Mouse (Mus musculus) embryonic facial prominence, embryonic 14.5 days (tissue): ENCODE results near the gene Mgat4b. TPM values are rescaled to one million over a fixed set of nuclear protein-coding genes. Genes with fewer than 3 reads are reported as not detected.

Experiments
- ATAC-seq: fragments of 200-750 bp; cut with Nextera tagmentation; 2 replicates; pipeline ENCODE4 v1.8.0; 2017; ENCODE audit warnings: low read depth, moderate number of reproducible peaks, moderate TSS enrichment
- DNase-seq: peaks from one replicate; pipeline ENCODE4 v3.0.0-alpha.2; 2015; ENCODE audit warnings: low spot score
- H3K27ac ChIP-seq: fragments of 300-500 bp; sonication (generic); replicated peaks from 2 replicates; pipeline ENCODE4 v1.5.1; 2014; ENCODE audit warnings: low read depth, mild to moderate bottlenecking, low read length, moderate library complexity
- H3K27me3 ChIP-seq: fragments of 300-500 bp; sonication (generic); replicated peaks from 2 replicates; pipeline ENCODE4 v1.6.1; 2014; ENCODE audit warnings: low read length; ENCODE audit not compliant: control insufficient read depth, insufficient read depth
- H3K36me3 ChIP-seq: fragments of 300-500 bp; sonication (generic); 2 replicates; pipeline ENCODE4 v1.6.1; 2014; ENCODE audit warnings: low read length, mixed read lengths; ENCODE audit not compliant: control insufficient read depth, insufficient read depth
- H3K4me1 ChIP-seq: fragments of 300-500 bp; sonication (generic); 2 replicates; pipeline ENCODE4 v1.6.1; 2014; ENCODE audit warnings: antibody characterized with exemption, low read length; ENCODE audit not compliant: control insufficient read depth, insufficient read depth
- H3K4me2 ChIP-seq: fragments of 300-500 bp; sonication (generic); 2 replicates; pipeline ENCODE4 v1.6.1; 2014; ENCODE audit warnings: low read depth, mild to moderate bottlenecking, low read length, moderate library complexity, mixed read lengths
- H3K4me3 ChIP-seq: fragments of 300-500 bp; sonication (generic); 2 replicates; pipeline ENCODE4 v1.5.1; 2014; ENCODE audit warnings: low read depth, mild to moderate bottlenecking, low read length
- H3K9ac ChIP-seq: fragments of 300-500 bp; sonication (generic); 2 replicates; pipeline ENCODE4 v1.6.1; 2014; ENCODE audit warnings: low read depth, mild to moderate bottlenecking, low read length, moderate library complexity, mixed read lengths
- H3K9me3 ChIP-seq: fragments of 300-500 bp; sonication (generic); 2 replicates; pipeline ENCODE4 v1.6.1; 2016; ENCODE audit warnings: low read length; ENCODE audit not compliant: control insufficient read depth
- WGBS: fragments of 180-500 bp; shearing (Covaris S2); extraction: QIAGEN DNeasy Blood & Tissue Kit; methylation state at CpG from one replicate; pipeline ENCODE4 v1.1.7; 2014; 5-methylcytosine and 5-hydroxymethylcytosine counted together
- polyA plus RNA-seq: library from polyadenylated mRNA; unstranded; fragments of >200 nt; fragmentation: Nextera tagmentation; extraction: Ambion mirVana; gene quantifications from 2 replicates; pipeline ENCODE4 v1.2.1, GENCODE M21; 2014

The Mgat4b gene
- polyA plus RNA-seq, 1 experiment from 2014 or later: 22.6 TPM

- Histone ChIP-seq H3K36me3 (no peaks in the 10 kb centered on the region), H3K27me3 (no peaks in the 10 kb centered on the region), H3K4me3 (no peak overlapping the region), H3K4me1 (no peaks in the 10 kb centered on the region), H3K9me3 (0 out of 2 replicates have a peak, but pooled peaks cover 2% of the 10 kb centered on the region), H3K9ac (no peak overlapping the region), H3K4me2 (no peak overlapping the region), H3K27ac (no peak overlapping the region)
- DNase-seq: no peak
- no peak for ATAC-seq
- 67% methylated on average over 5 of the region's 5 CpGs for WGBS
Observed at GRCm38 (mm10) chr11:50245269-50245668, 34.6 kb downstream of the Mgat4b start.

GRCm38 (mm10) chr11:50248473-50249171 is 37.9 kb downstream of the Mgat4b start:
- Histone ChIP-seq H3K27ac (no peak overlapping the region), H3K4me1 (peaks cover 6% of the 10 kb centered on the region; the same call in 1 of the 2 replicates), H3K9ac (no peak overlapping the region), H3K9me3 (0 out of 2 replicates have a peak, but pooled peaks cover 2% of the 10 kb centered on the region), H3K36me3 (no peaks in the 10 kb centered on the region), H3K4me3 (no peak overlapping the region), H3K4me2 (no peak overlapping the region), H3K27me3 (no peaks in the 10 kb centered on the region)
- no peak for ATAC-seq
- DNase-seq: no peak
- 76% methylated on average over 7 of the region's 7 CpGs for WGBS

GRCm38 (mm10) chr11:50252166-50252565 is 41.5 kb downstream of the Mgat4b start:
- 31% methylated on average over 3 of the region's 3 CpGs for WGBS
- ATAC-seq: peak; percentile 3; the same call in 1 of the 2 replicates

GRCm38 (mm10) chr11:50252684-50253265 is 42.1 kb downstream of the Mgat4b start:
- ATAC-seq: peak; percentile 76
- peak; percentile 48 for DNase-seq
- no peak overlapping the region for H3K27ac ChIP-seq
- no peaks in the 10 kb centered on the region for H3K9me3 ChIP-seq
- H3K36me3 ChIP-seq: peaks cover 21% of the 10 kb centered on the region
- H3K4me2 ChIP-seq: no peak overlapping the region
- H3K27me3 ChIP-seq: no peaks in the 10 kb centered on the region
- 48% methylated on average over 11 of the region's 11 CpGs for WGBS
- no peak overlapping the region for H3K9ac ChIP-seq
- peaks cover 6% of the 10 kb centered on the region; the same call in 1 of the 2 replicates for H3K4me1 ChIP-seq
- H3K4me3 ChIP-seq: no peak overlapping the region

More at GRCm38 (mm10) chr11:50252166-50252565, 41.5 kb downstream of the Mgat4b start:
- H3K9ac ChIP-seq: no peak overlapping the region
- 0 out of 2 replicates have a peak, but pooled peaks cover 2% of the 10 kb centered on the region for H3K9me3 ChIP-seq
- no peaks in the 10 kb centered on the region for H3K27me3 ChIP-seq
- no peak overlapping the region for H3K27ac ChIP-seq
- peaks cover 15% of the 10 kb centered on the region for H3K36me3 ChIP-seq
- no peak for DNase-seq
- no peak overlapping the region for H3K4me3 ChIP-seq
- H3K4me1 ChIP-seq: peaks cover 6% of the 10 kb centered on the region; the same call in 1 of the 2 replicates
- H3K4me2 ChIP-seq: no peak overlapping the region

GRCm38 (mm10) chr11:50253393-50253792 is 42.7 kb downstream of the Mgat4b start:
- H3K9me3 ChIP-seq: no peaks in the 10 kb centered on the region
- DNase-seq: no peak
- H3K27me3 ChIP-seq: no peaks in the 10 kb centered on the region
- ATAC-seq: no peak
- H3K4me3 ChIP-seq: no peak overlapping the region
- H3K27ac ChIP-seq: no peak overlapping the region
- peaks cover 28% of the 10 kb centered on the region for H3K36me3 ChIP-seq
- no peak overlapping the region for H3K9ac ChIP-seq
- H3K4me1 ChIP-seq: peaks cover 6% of the 10 kb centered on the region; the same call in 1 of the 2 replicates
- 41% methylated on average over 1 of the region's 1 CpGs for WGBS
- H3K4me2 ChIP-seq: no peak overlapping the region

GRCm38 (mm10) chr11:50254010-50254580 is 43.4 kb downstream of the Mgat4b start:
- 83% methylated on average over 12 of the region's 12 CpGs for WGBS
- Histone ChIP-seq H3K36me3 (peaks cover 35% of the 10 kb centered on the region), H3K9me3 (no peaks in the 10 kb centered on the region), H3K4me3 (no peak overlapping the region), H3K9ac (no peak overlapping the region), H3K4me1 (peaks cover 6% of the 10 kb centered on the region; the same call in 1 of the 2 replicates), H3K4me2 (no peak overlapping the region), H3K27me3 (no peaks in the 10 kb centered on the region), H3K27ac (no peak overlapping the region)
- no peak for DNase-seq
- no peak for ATAC-seq

- Histone ChIP-seq H3K36me3 (peaks cover 59% of the 10 kb centered on the region), H3K4me3 (no peak overlapping the region), H3K27me3 (no peaks in the 10 kb centered on the region), H3K27ac (no peak overlapping the region), H3K4me1 (peaks cover 6% of the 10 kb centered on the region; the same call in 1 of the 2 replicates), H3K9me3 (no peaks in the 10 kb centered on the region), H3K4me2 (no peak overlapping the region), H3K9ac (no peak overlapping the region)
- DNase-seq: no peak
- no peak for ATAC-seq
- WGBS: 82% methylated on average over 7 of the region's 7 CpGs
Observed at GRCm38 (mm10) chr11:50256615-50257014, 45.9 kb downstream of the Mgat4b start.

GRCm38 (mm10) chr11:50258310-50258709 is 47.6 kb downstream of the Mgat4b start:
- H3K4me3 ChIP-seq: no peak overlapping the region
- H3K27ac ChIP-seq: no peak overlapping the region
- no peaks in the 10 kb centered on the region for H3K9me3 ChIP-seq
- no peak overlapping the region for H3K9ac ChIP-seq
- no peaks in the 10 kb centered on the region for H3K4me1 ChIP-seq
- no peak overlapping the region for H3K4me2 ChIP-seq
- WGBS: 72% methylated on average over 7 of the region's 7 CpGs
- no peak for ATAC-seq
- peaks cover 74% of the 10 kb centered on the region for H3K36me3 ChIP-seq
- no peaks in the 10 kb centered on the region for H3K27me3 ChIP-seq
- DNase-seq: no peak
